Mouse (Mus musculus) limb, embryonic 10.5 days (tissue): ENCODE measurements at regions not wholly inside any gene's neighbourhood (a gene's known extent, or its start where the extent isn't known, plus 50 kb on each side); places are given as distances from the start of the nearest gene placed in this dataset.

Experiments
- DNase-seq: peaks from one replicate; pipeline ENCODE4 v3.0.0-alpha.2; 2017; ENCODE audit warnings: low spot score
- H3K27ac ChIP-seq: fragments of 300-500 bp; sonication (generic); 2 replicates; pipeline ENCODE4 v1.5.1; 2016; ENCODE audit warnings: mild to moderate bottlenecking
- H3K27me3 ChIP-seq: fragments of 300-500 bp; sonication (generic); 2 replicates; pipeline ENCODE4 v1.6.1; 2016; ENCODE audit warnings: low read depth, mild to moderate bottlenecking; ENCODE audit not compliant: poor library complexity, severe bottlenecking
- H3K36me3 ChIP-seq: fragments of 300-500 bp; sonication (generic); 2 replicates; pipeline ENCODE4 v1.6.1; 2016; ENCODE audit warnings: mild to moderate bottlenecking, moderate library complexity
- H3K4me1 ChIP-seq: fragments of 300-500 bp; sonication (generic); 2 replicates; pipeline ENCODE4 v1.6.1; 2016
- H3K4me3 ChIP-seq: fragments of 300-500 bp; sonication (generic); 2 replicates; pipeline ENCODE4 v1.5.1; 2016; ENCODE audit warnings: mild to moderate bottlenecking, moderate library complexity
- H3K9me3 ChIP-seq: fragments of 300-500 bp; sonication (generic); replicated peaks from 2 replicates; pipeline ENCODE4 v1.6.1; 2016; ENCODE audit warnings: mild to moderate bottlenecking
- WGBS: fragments of 180-500 bp; shearing (Covaris S2); methylation state at CpG from one replicate; pipeline ENCODE4 v1.1.7; 2016; 5-methylcytosine and 5-hydroxymethylcytosine counted together

DNA sequence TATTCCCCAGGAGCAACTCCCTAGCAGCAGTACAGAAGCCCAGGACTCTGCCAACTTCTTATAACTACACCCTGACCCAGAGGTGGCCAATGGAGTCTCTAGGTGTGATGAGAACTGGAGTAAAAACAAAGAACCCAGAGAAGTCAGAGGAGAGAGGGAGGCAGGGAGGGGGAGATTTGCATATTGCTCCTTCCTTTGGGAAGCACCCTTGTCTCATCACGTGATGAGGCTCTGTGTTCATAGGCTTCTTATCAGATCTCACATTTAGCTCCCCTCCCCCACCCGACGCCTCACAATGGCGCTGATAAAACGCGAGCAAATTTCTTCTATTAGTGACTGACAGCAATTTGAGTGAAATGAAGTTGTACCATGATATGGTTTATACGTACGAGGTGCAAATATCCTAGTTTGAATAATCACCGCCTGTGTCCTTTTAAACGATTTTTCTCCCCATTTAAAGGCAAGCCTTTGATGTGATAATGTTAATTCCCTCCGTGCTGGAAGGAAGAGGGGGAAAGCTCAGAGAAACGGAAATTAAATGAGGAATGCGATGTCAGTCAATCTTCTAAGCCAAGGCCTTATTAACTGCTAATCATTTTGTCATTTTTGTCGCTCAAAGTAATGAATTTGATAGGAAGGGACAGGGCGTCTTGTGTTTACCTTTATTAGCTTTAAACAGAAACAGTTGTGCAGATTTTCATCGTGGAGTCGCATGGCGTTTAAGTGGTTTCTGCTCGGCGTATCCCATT lies 273.3 kb downstream of the Irx1 start:
- Histone ChIP-seq H3K4me3 (0 out of 2 replicates have a peak overlapping the region, but pooled peaks have one; percentile 6), H3K27ac (no peak overlapping the region), H3K27me3 (peaks cover 75% of the 10 kb centered on the region), H3K4me1 (peaks cover 30% of the 10 kb centered on the region), H3K9me3 (no peaks in the 10 kb centered on the region), H3K36me3 (no peaks in the 10 kb centered on the region)
- WGBS, result 11% methylated on average over 20 of the region's 20 CpGs
- DNase-seq, result no peak

- Histone ChIP-seq H3K4me3 (no peak overlapping the region), H3K27me3 (peaks cover 73% of the 10 kb centered on the region), H3K36me3 (no peaks in the 10 kb centered on the region), H3K4me1 (peaks cover 30% of the 10 kb centered on the region), H3K27ac (no peak overlapping the region), H3K9me3 (no peaks in the 10 kb centered on the region)
- WGBS, result 28% methylated on average over 9 of the region's 9 CpGs
- DNase-seq, result peak; percentile 49
Observed at GRCm38 (mm10) chr13:71689187-71689586, 274.3 kb downstream of the Irx1 start.

DNA sequence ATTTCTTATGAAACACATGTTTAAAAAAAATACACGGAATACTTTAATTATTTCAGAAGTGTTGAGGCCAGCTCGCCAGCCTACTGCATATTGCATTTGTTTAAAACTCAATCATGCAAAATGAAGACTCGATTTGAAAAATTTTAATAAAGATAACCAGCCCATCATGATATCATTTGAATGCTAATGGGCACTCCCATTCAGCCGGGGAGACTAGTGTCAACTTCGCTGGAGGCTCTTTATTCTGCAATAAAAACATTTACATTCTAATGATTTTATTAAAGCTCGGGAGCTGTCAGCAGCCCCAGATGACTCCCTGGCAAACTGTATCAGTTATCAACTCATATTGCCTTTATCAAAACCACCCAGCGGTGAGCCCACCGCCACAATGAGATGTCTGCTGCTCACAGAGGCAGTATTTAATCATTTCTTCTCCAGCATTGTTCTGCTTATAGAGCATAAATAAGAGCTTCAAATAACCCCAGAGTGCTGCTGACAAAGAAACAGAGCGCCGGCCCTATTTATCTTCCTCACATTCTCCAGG lies 287.4 kb downstream of the Irx1 start:
- WGBS, result 89% methylated on average over 10 of the region's 10 CpGs
- no peak for DNase-seq
- no peak overlapping the region for H3K4me3 ChIP-seq
- H3K9me3 ChIP-seq, result no peaks in the 10 kb centered on the region
- no peaks in the 10 kb centered on the region for H3K4me1 ChIP-seq
- H3K36me3 ChIP-seq, result no peaks in the 10 kb centered on the region
- peaks cover 37% of the 10 kb centered on the region for H3K27me3 ChIP-seq
- no peak overlapping the region for H3K27ac ChIP-seq

- no peaks in the 10 kb centered on the region for H3K36me3 ChIP-seq
- WGBS, result 91% methylated on average over 6 of the region's 6 CpGs
- DNase-seq, result no peak
- H3K9me3 ChIP-seq, result no peaks in the 10 kb centered on the region
- peaks cover 28% of the 10 kb centered on the region for H3K27me3 ChIP-seq
- no peak overlapping the region for H3K27ac ChIP-seq
- H3K4me3 ChIP-seq, result no peak overlapping the region
- peaks cover 9% of the 10 kb centered on the region for H3K4me1 ChIP-seq
Observed at GRCm38 (mm10) chr13:71669956-71670739, 293.4 kb downstream of the Irx1 start.

DNA sequence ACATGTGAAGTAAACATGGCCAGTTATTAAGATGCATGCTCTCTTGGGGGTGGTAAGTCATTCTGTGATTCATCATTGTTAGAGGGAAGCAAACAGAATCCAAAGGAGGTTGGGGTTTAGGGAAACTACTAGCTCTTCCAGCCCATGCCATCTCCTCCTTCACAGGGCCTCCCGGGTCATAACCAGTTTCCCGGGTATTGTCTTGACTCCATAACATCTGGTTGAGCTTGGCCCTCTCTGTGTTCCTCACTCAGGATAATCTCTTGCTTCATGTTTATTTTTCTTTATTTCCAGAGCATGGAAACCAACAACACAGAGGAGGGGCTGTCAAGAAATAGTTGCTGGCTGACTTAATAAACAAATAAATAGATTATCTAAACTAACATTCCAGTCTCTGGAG lies 295.3 kb downstream of the Irx1 start:
- no peak overlapping the region for H3K27ac ChIP-seq
- no peak for DNase-seq
- no peak overlapping the region for H3K4me3 ChIP-seq
- WGBS, result 85% methylated on average over 2 of the region's 2 CpGs
- no peaks in the 10 kb centered on the region for H3K9me3 ChIP-seq
- H3K36me3 ChIP-seq, result no peaks in the 10 kb centered on the region
- peaks cover 13% of the 10 kb centered on the region for H3K4me1 ChIP-seq
- H3K27me3 ChIP-seq, result peaks cover 24% of the 10 kb centered on the region

GRCm38 (mm10) chr13:71665221-71665916 lies 298.2 kb downstream of the Irx1 start:
- H3K27me3 ChIP-seq, result peaks cover 47% of the 10 kb centered on the region
- H3K4me3 ChIP-seq, result no peak overlapping the region
- no peak overlapping the region for H3K27ac ChIP-seq
- no peaks in the 10 kb centered on the region for H3K36me3 ChIP-seq
- no peaks in the 10 kb centered on the region for H3K9me3 ChIP-seq
- peaks cover 13% of the 10 kb centered on the region for H3K4me1 ChIP-seq
- 74% methylated on average over 7 of the region's 7 CpGs for WGBS
- no peak for DNase-seq

DNA sequence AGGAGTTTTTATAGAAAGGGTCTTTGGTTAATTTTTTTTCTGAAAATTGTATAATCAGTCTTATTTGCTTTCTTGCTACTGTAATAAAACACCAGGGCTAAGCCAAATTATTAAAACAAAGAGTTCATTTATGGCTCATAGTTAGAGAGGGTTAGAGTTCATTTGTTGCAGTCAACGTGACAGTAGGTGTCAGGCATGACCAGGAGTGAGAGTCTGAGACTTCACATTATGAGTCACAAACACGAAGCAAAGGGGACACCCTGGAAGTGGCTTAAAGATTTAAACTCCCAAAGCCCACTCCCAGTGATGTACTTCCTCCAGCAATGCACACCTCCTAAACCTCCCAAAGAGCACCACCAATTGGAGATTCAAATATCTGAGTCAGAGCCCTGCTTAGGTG lies 305.6 kb downstream of the Irx1 start:
- DNase-seq, result no peak
- Histone ChIP-seq H3K4me3 (no peak overlapping the region), H3K27ac (no peak overlapping the region), H3K4me1 (peaks cover 13% of the 10 kb centered on the region), H3K9me3 (no peaks in the 10 kb centered on the region), H3K27me3 (peaks cover 82% of the 10 kb centered on the region), H3K36me3 (no peaks in the 10 kb centered on the region)
- WGBS, result 78% methylated on average over 2 of the region's 2 CpGs

DNA sequence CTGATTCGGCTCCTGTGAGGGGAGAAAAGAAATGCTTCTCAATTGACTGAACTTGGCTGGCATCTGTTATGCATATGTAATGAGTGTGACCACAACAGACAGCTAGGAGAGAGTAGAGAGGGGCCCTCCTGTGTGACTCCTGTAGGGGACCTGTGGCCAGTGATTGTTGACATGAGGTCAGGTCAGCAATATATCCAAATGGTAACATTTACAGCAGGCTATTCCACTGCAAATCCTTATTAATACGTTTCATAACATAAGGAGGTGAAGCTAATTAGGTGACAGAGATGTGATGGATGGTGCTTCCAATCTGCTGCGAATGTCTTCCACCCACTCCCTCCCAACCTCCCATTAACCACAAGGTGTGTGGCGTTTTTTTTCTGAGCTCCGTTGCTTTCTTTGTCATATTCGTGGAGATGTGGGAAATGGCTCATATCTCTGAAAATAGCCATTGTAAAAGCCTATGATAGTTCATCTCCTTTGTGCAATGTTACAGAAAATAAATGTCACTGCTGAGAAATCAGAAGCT lies 309.5 kb downstream of the Irx1 start:
- DNase-seq, result no peak
- Histone ChIP-seq H3K36me3 (no peaks in the 10 kb centered on the region), H3K4me3 (no peak overlapping the region), H3K9me3 (no peaks in the 10 kb centered on the region), H3K27ac (no peak overlapping the region), H3K27me3 (peaks cover 82% of the 10 kb centered on the region), H3K4me1 (peaks cover 17% of the 10 kb centered on the region)
- WGBS, result 28% methylated on average over 6 of the region's 6 CpGs

DNA sequence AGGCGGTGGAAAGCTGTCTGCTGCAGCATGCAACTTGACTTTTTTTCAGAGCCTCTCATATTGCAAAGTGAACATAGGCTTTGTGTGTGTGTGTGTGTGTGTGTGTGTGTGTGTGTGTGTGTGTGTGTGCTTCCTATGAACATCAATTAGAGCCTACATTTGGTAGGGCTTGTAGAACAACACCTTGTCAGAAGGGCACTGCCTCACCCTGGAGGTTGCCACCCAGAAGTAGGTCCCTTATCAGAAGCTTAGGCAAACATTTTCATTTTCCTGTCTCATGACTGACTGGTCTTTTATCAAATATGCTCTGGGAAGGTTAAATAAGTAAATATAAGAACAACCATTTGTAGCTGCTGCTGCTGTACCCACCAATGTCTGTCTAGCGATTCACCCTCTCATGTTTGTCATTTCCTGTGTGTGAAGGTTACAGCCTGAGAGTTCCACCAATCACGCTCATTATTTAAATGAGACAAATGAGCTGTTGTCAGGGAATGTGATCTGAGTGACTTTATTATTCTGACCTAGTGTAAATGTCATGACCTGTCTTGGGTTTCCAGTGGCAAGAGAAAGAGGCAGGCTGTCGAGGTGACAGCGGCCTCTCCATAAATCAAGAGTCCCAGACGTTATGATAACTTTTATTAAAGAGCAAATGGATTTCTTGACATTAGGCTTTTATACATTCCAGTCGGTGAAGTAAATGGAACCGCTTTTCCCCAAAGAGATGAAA lies 310.1 kb downstream of the Irx1 start:
- 29% methylated on average over 8 of the region's 8 CpGs for WGBS
- Histone ChIP-seq H3K36me3 (no peaks in the 10 kb centered on the region), H3K4me1 (peaks cover 17% of the 10 kb centered on the region), H3K27ac (no peak overlapping the region), H3K9me3 (no peaks in the 10 kb centered on the region), H3K27me3 (peaks cover 82% of the 10 kb centered on the region), H3K4me3 (no peak overlapping the region)
- no peak for DNase-seq

GRCm38 (mm10) chr13:71649876-71650275 lies 313.6 kb downstream of the Irx1 start:
- Histone ChIP-seq H3K36me3 (no peaks in the 10 kb centered on the region), H3K27me3 (peaks cover 79% of the 10 kb centered on the region), H3K27ac (no peak overlapping the region), H3K4me1 (peaks cover 17% of the 10 kb centered on the region), H3K9me3 (no peaks in the 10 kb centered on the region), H3K4me3 (no peak overlapping the region)
- DNase-seq, result no peak
- 32% methylated on average over 2 of the region's 2 CpGs for WGBS

- no peaks in the 10 kb centered on the region for H3K9me3 ChIP-seq
- DNase-seq, result no peak
- H3K4me1 ChIP-seq, result peaks cover 21% of the 10 kb centered on the region
- WGBS, result 74% methylated on average over 2 of the region's 2 CpGs
- H3K27me3 ChIP-seq, result peaks cover 84% of the 10 kb centered on the region
- no peaks in the 10 kb centered on the region for H3K36me3 ChIP-seq
- no peak overlapping the region for H3K4me3 ChIP-seq
- no peak overlapping the region for H3K27ac ChIP-seq
Observed at GRCm38 (mm10) chr13:71649031-71649430, 314.5 kb downstream of the Irx1 start.

DNA sequence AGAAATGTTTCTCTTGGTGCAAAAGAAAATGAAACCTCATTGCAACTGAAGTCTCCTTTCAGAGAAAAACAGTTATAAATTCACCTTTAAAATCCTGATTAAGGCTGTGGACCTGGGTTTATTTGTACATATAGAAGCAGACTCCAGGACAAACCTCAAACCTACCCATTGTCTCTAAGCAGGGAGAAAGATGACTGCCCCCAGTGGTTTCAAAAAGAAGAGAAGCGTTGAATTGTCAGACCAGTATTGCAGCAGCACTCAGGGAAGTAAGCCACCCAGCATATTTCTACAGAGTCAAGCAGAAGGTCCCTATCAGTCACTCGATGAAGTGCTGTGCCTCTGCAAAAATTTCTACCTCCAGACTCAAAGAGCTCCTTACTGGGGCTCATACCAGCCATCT lies 332.1 kb downstream of the Irx1 start:
- H3K4me1 ChIP-seq, result peaks cover 20% of the 10 kb centered on the region
- WGBS, result 59% methylated on average over 2 of the region's 2 CpGs
- no peaks in the 10 kb centered on the region for H3K36me3 ChIP-seq
- no peak for DNase-seq
- no peaks in the 10 kb centered on the region for H3K9me3 ChIP-seq
- H3K27me3 ChIP-seq, result peaks cover 16% of the 10 kb centered on the region
- no peak overlapping the region for H3K27ac ChIP-seq
- H3K4me3 ChIP-seq, result no peak overlapping the region
